Mouse (Mus musculus): ENCODE data around the gene Sh3gl3.

GRCm38 (mm10) chr7:82318515-82318914 is 144.9 kb downstream of the Sh3gl3 start:
- TF ChIP-seq GATA2 (IDR thresholded peaks at IDR 0.05; ENCODE audit: borderline replicate concordance, low read depth, low read length) (no peak), GATA1 (IDR thresholded peaks at IDR 0.05; ENCODE audit: borderline replicate concordance, low read length) (no peak), CTCF (IDR thresholded peaks at IDR 0.05; ENCODE audit: low read depth, low read length) (no peak), TAL1 (conservative IDR thresholded peaks at IDR 0.05; ENCODE audit: low read depth, low read length) (no peak)
